Mouse (Mus musculus) stomach, embryonic 14.5 days (tissue): ENCODE results near the gene Spag8. TPM values are rescaled to one million over a fixed set of nuclear protein-coding genes. Genes with fewer than 3 reads are reported as not detected.

ENCODE experiments used
- ATAC-seq: fragments of 200-750 bp; cut with Nextera tagmentation; 2 replicates; pipeline ENCODE4 v1.8.0; 2017; ENCODE audit warnings: low read depth, moderate TSS enrichment; ENCODE audit not compliant: insufficient number of reproducible peaks, insufficient read depth, low FRiP score
- H3K27ac ChIP-seq: fragments of 300-500 bp; sonication (generic); 2 replicates; pipeline ENCODE4 v1.5.1; 2014; ENCODE audit warnings: mild to moderate bottlenecking, low read length, moderate library complexity, mixed read lengths
- H3K27me3 ChIP-seq: fragments of 300-500 bp; sonication (generic); 2 replicates; pipeline ENCODE4 v1.6.1; 2014; ENCODE audit warnings: low read length, control low read depth, mixed read lengths; ENCODE audit not compliant: control insufficient read depth, insufficient read depth
- H3K36me3 ChIP-seq: fragments of 300-500 bp; sonication (generic); 2 replicates; pipeline ENCODE4 v1.6.1; 2014; ENCODE audit warnings: mild to moderate bottlenecking, control low read depth, low read length, moderate library complexity, mixed read lengths; ENCODE audit not compliant: control insufficient read depth, insufficient read depth
- H3K4me1 ChIP-seq: fragments of 300-500 bp; sonication (generic); 2 replicates; pipeline ENCODE4 v1.6.1; 2014; ENCODE audit warnings: low read length, control low read depth, mixed read lengths; ENCODE audit not compliant: control insufficient read depth, insufficient read depth
- H3K4me2 ChIP-seq: fragments of 300-500 bp; sonication (generic); replicated peaks from 2 replicates; pipeline ENCODE4 v1.6.1; 2014; ENCODE audit warnings: low read depth, low read length, control low read depth
- H3K4me3 ChIP-seq: fragments of 300-500 bp; sonication (generic); 2 replicates; pipeline ENCODE4 v1.5.1; 2014; ENCODE audit warnings: low read depth, low read length, control low read depth
- H3K9ac ChIP-seq: fragments of 300-500 bp; sonication (generic); replicated peaks from 2 replicates; pipeline ENCODE4 v1.6.1; 2014; ENCODE audit warnings: low read depth, mild to moderate bottlenecking, control low read depth, low read length, moderate library complexity, mixed read lengths
- H3K9me3 ChIP-seq: fragments of 300-500 bp; sonication (generic); 2 replicates; pipeline ENCODE4 v1.6.1; 2016; ENCODE audit warnings: low read depth, low read length, control low read depth; ENCODE audit not compliant: control insufficient read depth
- WGBS: fragments of 180-500 bp; shearing (Covaris S2); extraction: QIAGEN DNeasy Blood & Tissue Kit; methylation state at CpG from one replicate; pipeline ENCODE4 v1.1.7; 2014; 5-methylcytosine and 5-hydroxymethylcytosine counted together
- polyA plus RNA-seq: library from polyadenylated mRNA; unstranded; fragments of >200 nt; fragmentation: Nextera tagmentation; extraction: Ambion mirVana; gene quantifications from 2 replicates; pipeline ENCODE4 v1.2.1, GENCODE M21; 2014

The Spag8 gene
- polyA plus RNA-seq, 1 experiment from 2014 or later = 1.7 TPM

- Histone ChIP-seq H3K27me3 (no peaks in the 10 kb centered on the region), H3K4me2 (no peak overlapping the region), H3K4me3 (no peak overlapping the region), H3K4me1 (peaks cover 16% of the 10 kb centered on the region), H3K9ac (no peak overlapping the region), H3K27ac (no peak overlapping the region; the same call in 1 of the 2 replicates), H3K36me3 (no peaks in the 10 kb centered on the region), H3K9me3 (peaks cover 6% of the 10 kb centered on the region)
- ATAC-seq = peak; percentile 63; the same call in 1 of the 2 replicates
- WGBS = 7% methylated on average over 5 of the region's 5 CpGs
Observed at GRCm38 (mm10) chr4:43630030-43630581, 23.3 kb downstream of the Spag8 start.

- no peak overlapping the region for H3K27ac ChIP-seq
- 40% methylated on average over 20 of the region's 20 CpGs for WGBS
- H3K4me1 ChIP-seq = peaks cover 16% of the 10 kb centered on the region
- H3K9me3 ChIP-seq = peaks cover 12% of the 10 kb centered on the region
- no peaks in the 10 kb centered on the region for H3K36me3 ChIP-seq
- H3K27me3 ChIP-seq = no peaks in the 10 kb centered on the region
- H3K9ac ChIP-seq = no peak overlapping the region
- H3K4me3 ChIP-seq = no peak overlapping the region
- ATAC-seq = no peak
- H3K4me2 ChIP-seq = no peak overlapping the region
Observed at GRCm38 (mm10) chr4:43629106-43629817, 24.1 kb downstream of the Spag8 start.

GRCm38 (mm10) chr4:43620146-43620778 lies 33.1 kb downstream of the Spag8 start:
- no peaks in the 10 kb centered on the region for H3K27me3 ChIP-seq
- no peaks in the 10 kb centered on the region for H3K36me3 ChIP-seq
- no peak overlapping the region for H3K9ac ChIP-seq
- ATAC-seq = no peak
- no peaks in the 10 kb centered on the region for H3K4me1 ChIP-seq
- H3K9me3 ChIP-seq = peaks cover 7% of the 10 kb centered on the region
- H3K27ac ChIP-seq = no peak overlapping the region
- H3K4me2 ChIP-seq = no peak overlapping the region
- no peak overlapping the region for H3K4me3 ChIP-seq
- 80% methylated on average over 4 of the region's 4 CpGs for WGBS

- WGBS = 54% methylated on average over 3 of the region's 3 CpGs
- H3K27me3 ChIP-seq = no peaks in the 10 kb centered on the region
- H3K36me3 ChIP-seq = no peaks in the 10 kb centered on the region
Observed at GRCm38 (mm10) chr4:43613060-43613730, 40.2 kb downstream of the Spag8 start.

DNA sequence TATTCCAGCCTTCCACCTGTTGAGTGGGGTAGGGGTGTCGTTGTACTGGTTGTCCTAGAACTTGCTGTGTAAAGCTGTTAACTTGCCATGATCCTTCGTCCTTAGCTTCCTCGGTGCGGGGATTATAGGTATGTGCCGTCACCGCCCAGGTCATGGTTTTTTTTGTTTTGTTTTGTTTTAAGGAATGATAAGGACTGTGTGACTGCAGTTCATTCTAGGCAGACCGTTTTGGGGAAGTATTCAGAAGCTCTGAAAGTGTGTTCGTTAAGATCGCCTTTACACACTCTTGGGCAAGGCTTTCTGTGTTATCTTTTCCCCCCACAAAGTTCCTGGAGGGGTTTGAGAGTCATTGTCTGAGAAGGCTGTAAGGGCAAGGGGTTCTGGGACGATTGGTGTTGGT lies 40.9 kb downstream of the Spag8 start:
- WGBS = 63% methylated on average over 10 of the region's 10 CpGs
- H3K4me3 ChIP-seq = no peak overlapping the region

More at GRCm38 (mm10) chr4:43613060-43613730, 40.2 kb downstream of the Spag8 start:
- Histone ChIP-seq H3K4me3 (no peak overlapping the region), H3K27ac (no peak overlapping the region), H3K4me1 (no peaks in the 10 kb centered on the region), H3K9me3 (no peaks in the 10 kb centered on the region), H3K4me2 (no peak overlapping the region), H3K9ac (no peak overlapping the region)
- ATAC-seq = no peak

DNA sequence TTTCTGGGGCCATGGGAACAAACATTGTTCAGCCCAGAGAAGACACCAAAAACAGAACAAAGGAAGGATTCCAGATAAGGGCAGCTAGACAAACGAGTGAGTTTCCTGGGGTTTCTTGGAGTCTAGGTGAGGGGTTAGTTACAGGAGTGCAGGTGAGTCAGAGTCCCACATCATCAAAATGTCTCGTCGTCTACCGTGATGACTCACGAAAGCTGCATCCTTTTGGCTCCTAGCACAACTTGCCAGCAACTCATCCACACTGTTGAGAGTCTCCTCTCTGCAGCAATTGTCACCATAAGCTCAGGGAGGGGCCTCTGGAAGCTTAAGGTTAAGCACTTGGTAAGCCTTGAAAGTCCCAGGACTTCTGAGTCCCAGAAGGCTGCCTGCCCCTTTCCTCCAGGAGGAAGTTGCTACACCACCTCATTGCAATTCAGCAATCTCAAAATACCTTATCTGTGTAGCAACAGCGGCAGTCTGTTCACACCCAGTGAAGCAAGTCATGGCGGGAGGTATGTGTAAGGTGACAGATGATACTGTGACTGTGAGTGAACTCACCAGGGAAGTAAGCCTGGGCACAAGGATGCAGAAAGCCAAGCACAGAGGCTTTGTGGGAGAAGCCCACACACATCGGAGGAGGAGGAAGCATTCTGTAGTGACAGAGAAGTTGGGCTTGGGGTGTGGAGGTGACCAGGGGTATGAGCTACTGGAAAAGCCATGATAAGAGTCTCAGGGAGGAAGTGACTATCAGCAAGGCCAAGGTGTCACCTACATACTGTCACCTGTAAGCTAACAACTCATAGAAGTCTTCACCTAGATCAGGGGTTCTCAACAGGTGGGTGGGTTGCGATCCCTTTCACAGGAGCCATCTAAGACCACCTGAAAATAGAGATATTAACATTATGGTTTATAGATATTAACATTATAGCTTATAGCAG lies 48.4 kb downstream of the Spag8 start:
- no peak for ATAC-seq
- no peaks in the 10 kb centered on the region for H3K36me3 ChIP-seq
- no peak overlapping the region for H3K4me3 ChIP-seq
- WGBS = 69% methylated on average over 9 of the region's 9 CpGs
- no peak overlapping the region for H3K9ac ChIP-seq
- no peaks in the 10 kb centered on the region for H3K27me3 ChIP-seq
- no peaks in the 10 kb centered on the region for H3K4me1 ChIP-seq
- H3K9me3 ChIP-seq = no peaks in the 10 kb centered on the region
- H3K27ac ChIP-seq = no peak overlapping the region
- H3K4me2 ChIP-seq = no peak overlapping the region

More for the DNA sequence above, 40.9 kb downstream of the Spag8 start:
- Histone ChIP-seq H3K9me3 (no peaks in the 10 kb centered on the region), H3K4me2 (no peak overlapping the region), H3K27me3 (no peaks in the 10 kb centered on the region), H3K9ac (no peak overlapping the region), H3K4me1 (no peaks in the 10 kb centered on the region), H3K27ac (no peak overlapping the region), H3K36me3 (no peaks in the 10 kb centered on the region)
- no peak for ATAC-seq

DNA sequence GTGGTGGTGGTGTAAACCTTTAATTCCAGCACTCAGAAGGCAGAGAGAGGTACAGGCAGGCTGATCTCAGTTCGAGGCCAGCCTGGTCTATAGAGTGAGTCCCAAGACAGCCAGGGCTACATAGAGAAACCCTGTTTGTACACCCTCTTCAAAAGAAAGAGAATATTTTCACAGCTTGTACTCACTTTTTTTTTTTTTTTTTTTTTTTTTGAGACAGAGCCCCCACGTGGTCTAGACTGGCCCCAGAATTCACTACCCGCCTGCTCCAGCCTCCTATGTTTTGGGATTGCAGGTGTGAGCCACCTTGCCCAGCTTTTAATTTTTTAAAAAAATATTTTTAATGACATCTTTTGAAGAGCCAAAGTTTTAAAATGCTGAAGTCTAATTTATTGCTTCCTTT lies 49.3 kb downstream of the Spag8 start:
- Histone ChIP-seq H3K4me1 (no peaks in the 10 kb centered on the region), H3K9me3 (no peaks in the 10 kb centered on the region), H3K36me3 (no peaks in the 10 kb centered on the region), H3K27me3 (no peaks in the 10 kb centered on the region), H3K9ac (no peak overlapping the region), H3K4me2 (no peak overlapping the region), H3K27ac (no peak overlapping the region), H3K4me3 (no peak overlapping the region)
- ATAC-seq = no peak
- WGBS = 61% methylated on average over 3 of the region's 3 CpGs
